ENCODE assay signal across 8 mouse cellular contexts in genomic region chr14:84445503-84446410, GRCm38 (mm10). TPM values are rescaled to one million over a fixed set of nuclear protein-coding genes. Genes with fewer than 3 reads are reported as not detected.
DNase-seq lines count a peak whose midpoint lies in the region; ATAC-seq lines count a peak whose summit lies in the region.

No protein-coding gene starts in this region.

- H3K4me3 ChIP-seq in embryonic facial prominence, embryonic 12.5 days, result peak overlapping the region; percentile 57
- H3K4me3 ChIP-seq in heart, embryonic 11.5 days (ENCODE audit: low read depth, low read length), result peak overlapping the region; percentile 58
- peak overlapping the region; percentile 59 for H3K4me3 ChIP-seq in kidney, embryonic 14.5 days (ENCODE audit: low read length)
- peak overlapping the region; percentile 57 for H3K4me3 ChIP-seq in limb, embryonic 15.5 days
- peak overlapping the region; percentile 64 for H3K4me3 ChIP-seq in neural tube, embryonic 14.5 days (ENCODE audit: low read depth, low read length)

- H3K4me2 ChIP-seq in embryonic facial prominence, embryonic 12.5 days (replicated peaks), result peak overlapping the region; percentile 87
- H3K4me2 ChIP-seq in heart, embryonic 11.5 days, result peak overlapping the region; percentile 88
- H3K4me2 ChIP-seq in kidney, embryonic 14.5 days (replicated peaks; ENCODE audit: low read depth, low read length), result peak overlapping the region; percentile 82
- H3K4me2 ChIP-seq in limb, embryonic 15.5 days, result peak overlapping the region; percentile 93
- H3K4me2 ChIP-seq in neural tube, embryonic 14.5 days (ENCODE audit: low read depth, low read length), result peak overlapping the region; percentile 91

- peak overlapping the region; percentile 61 for H3K9ac ChIP-seq in embryonic facial prominence, embryonic 12.5 days
- peak overlapping the region; percentile 54 for H3K9ac ChIP-seq in heart, embryonic 11.5 days (ENCODE audit: low read depth, low read length)
- peak overlapping the region; percentile 44 for H3K9ac ChIP-seq in kidney, embryonic 14.5 days (ENCODE audit: low read depth, low read length)
- H3K9ac ChIP-seq in limb, embryonic 15.5 days, result peak overlapping the region; percentile 35; the same call in 1 of the 2 replicates
- peak overlapping the region; percentile 68 for H3K9ac ChIP-seq in neural tube, embryonic 14.5 days (replicated peaks; ENCODE audit: low read depth, low read length)

- H3K9me3 ChIP-seq in embryonic facial prominence, embryonic 12.5 days, result no peaks in the 10 kb centered on the region
- H3K9me3 ChIP-seq in heart, embryonic 11.5 days (replicated peaks; ENCODE audit: control insufficient read depth, low read length), result no peaks in the 10 kb centered on the region
- no peaks in the 10 kb centered on the region for H3K9me3 ChIP-seq in kidney, embryonic 14.5 days (ENCODE audit: control insufficient read depth, low read length)
- H3K9me3 ChIP-seq in limb, embryonic 15.5 days, result no peaks in the 10 kb centered on the region
- no peaks in the 10 kb centered on the region for H3K9me3 ChIP-seq in neural tube, embryonic 14.5 days (ENCODE audit: control insufficient read depth, low read length)

- ATAC-seq in embryonic facial prominence, embryonic 12.5 days (ENCODE audit: insufficient number of reproducible peaks, insufficient read depth, low FRiP score, low TSS enrichment), result no peak
- ATAC-seq in heart, embryonic 11.5 days (replicated peaks; ENCODE audit: insufficient number of reproducible peaks, low FRiP score, low TSS enrichment), result no peak
- ATAC-seq in kidney, embryonic 14.5 days (ENCODE audit: low FRiP score, low TSS enrichment), result no peak
- ATAC-seq in limb, embryonic 15.5 days (ENCODE audit: insufficient number of reproducible peaks, low FRiP score, low TSS enrichment, low read depth), result no peak
- no peak for ATAC-seq in neural tube, embryonic 14.5 days (ENCODE audit: low read depth)

- H3K36me3 ChIP-seq in embryonic facial prominence, embryonic 12.5 days, result no peaks in the 10 kb centered on the region
- no peaks in the 10 kb centered on the region for H3K36me3 ChIP-seq in heart, embryonic 11.5 days (ENCODE audit: control insufficient read depth, insufficient read depth, low read length)
- no peaks in the 10 kb centered on the region for H3K36me3 ChIP-seq in kidney, embryonic 14.5 days (ENCODE audit: control insufficient read depth, insufficient read depth, low read length)
- H3K36me3 ChIP-seq in limb, embryonic 15.5 days, result no peaks in the 10 kb centered on the region
- no peaks in the 10 kb centered on the region for H3K36me3 ChIP-seq in neural tube, embryonic 14.5 days (ENCODE audit: control insufficient read depth, insufficient read depth, low read length)

- peaks cover 14% of the 10 kb centered on the region; the same call in 1 of the 2 replicates for H3K4me1 ChIP-seq in embryonic facial prominence, embryonic 12.5 days
- peaks cover 16% of the 10 kb centered on the region for H3K4me1 ChIP-seq in heart, embryonic 11.5 days (ENCODE audit: control insufficient read depth, insufficient read depth, low read length)
- 0 out of 2 replicates have a peak, but pooled peaks cover 5% of the 10 kb centered on the region for H3K4me1 ChIP-seq in kidney, embryonic 14.5 days (ENCODE audit: control insufficient read depth, insufficient read depth, low read length)
- H3K4me1 ChIP-seq in limb, embryonic 15.5 days, result peaks cover 47% of the 10 kb centered on the region
- peaks cover 12% of the 10 kb centered on the region for H3K4me1 ChIP-seq in neural tube, embryonic 14.5 days (ENCODE audit: control insufficient read depth, insufficient read depth, low read length)

- H3K27ac ChIP-seq in embryonic facial prominence, embryonic 12.5 days, result peak overlapping the region; percentile 31; the same call in 1 of the 2 replicates
- no peak overlapping the region for H3K27ac ChIP-seq in heart, embryonic 11.5 days (ENCODE audit: low read depth, low read length)
- H3K27ac ChIP-seq in kidney, embryonic 14.5 days (ENCODE audit: low read depth, low read length), result no peak overlapping the region
- peak overlapping the region; percentile 50; the same call in 1 of the 2 replicates for H3K27ac ChIP-seq in limb, embryonic 15.5 days
- H3K27ac ChIP-seq in neural tube, embryonic 14.5 days (ENCODE audit: low read depth, low read length), result peak overlapping the region; percentile 66

- under 1% methylated on average over 59 of the region's 59 CpGs for WGBS in embryonic facial prominence, embryonic 12.5 days
- under 1% methylated on average over 59 of the region's 59 CpGs for WGBS in heart, embryonic 11.5 days (ENCODE audit: insufficient replicate concordance)
- under 1% methylated on average over 56 of the region's 59 CpGs for WGBS in kidney, embryonic 14.5 days
- under 1% methylated on average over 59 of the region's 59 CpGs for WGBS in limb, embryonic 15.5 days
- under 1% methylated on average over 59 of the region's 59 CpGs for WGBS in neural tube, embryonic 14.5 days

- peaks cover 23% of the 10 kb centered on the region for H3K27me3 ChIP-seq in embryonic facial prominence, embryonic 12.5 days
- peaks cover 27% of the 10 kb centered on the region for H3K27me3 ChIP-seq in heart, embryonic 11.5 days (ENCODE audit: control insufficient read depth, insufficient read depth, low read length)
- peaks cover 38% of the 10 kb centered on the region for H3K27me3 ChIP-seq in kidney, embryonic 14.5 days (ENCODE audit: control insufficient read depth, insufficient read depth, low read length)
- peaks cover 48% of the 10 kb centered on the region for H3K27me3 ChIP-seq in limb, embryonic 15.5 days
- H3K27me3 ChIP-seq in neural tube, embryonic 14.5 days (ENCODE audit: control insufficient read depth, insufficient read depth, low read length), result no peaks in the 10 kb centered on the region

- DNase-seq in ovary, postnatal 10 days (ENCODE audit: low spot score), result peak; percentile 11
- no peak for DNase-seq in ovary, postnatal 14 days (ENCODE audit: low spot score)
- no peak for DNase-seq in c-Kit-positive CD71-positive TER-119-positive erythroid progenitor cells, embryonic 14.5 days (ENCODE audit: low spot score)

RNA-seq across cellular contexts. Expression of gene Pcdh17, which starts 2.4 kb away (rescaled TPM):
- 7.6 and 8.9 TPM in 2 replicates for polyA plus RNA-seq in embryonic facial prominence, embryonic 12.5 days (2016; fragmentation: Nextera tagmentation; extraction: Ambion mirVana)
- 1.8 and 1.9 TPM in 2 replicates for polyA plus RNA-seq in heart, embryonic 11.5 days (2014; fragmentation: Nextera tagmentation; extraction: Ambion mirVana)
- polyA plus RNA-seq in kidney, embryonic 14.5 days (2014; fragmentation: Nextera tagmentation; extraction: Ambion mirVana), result 7.1 and 7.9 TPM in 2 replicates
- 4.1 and 5.3 TPM in 2 replicates for polyA plus RNA-seq in limb, embryonic 15.5 days (2015; fragmentation: Nextera tagmentation; extraction: Ambion mirVana)
- 35.8 and 42.0 TPM in 2 replicates for polyA plus RNA-seq in neural tube, embryonic 14.5 days (2014; fragmentation: Nextera tagmentation; extraction: Ambion mirVana)

Comparison
In these comparisons a context has a peak if more than half of its experiments do, and no peak if none do; other contexts are left out.
1. H3K27ac ChIP-seq: peak in embryonic facial prominence, embryonic 12.5 days (single experiment), limb, embryonic 15.5 days (single experiment) and neural tube, embryonic 14.5 days (single experiment); none in heart, embryonic 11.5 days (single experiment) and kidney, embryonic 14.5 days (single experiment).
2. Peak in every context shown above with its lines, with median percentiles within 50 percentile points of each other: H3K4me2 ChIP-seq, H3K4me3 ChIP-seq and H3K9ac ChIP-seq.